ENCODE assay signal across 9 mouse cellular contexts in genomic region chr13:59143141-59143744, GRCm38 (mm10).
A peak's percentile ranks its signal among the peaks of the same experiment; 100 is the strongest.
DNase-seq lines count a peak whose midpoint lies in the region.
"Had no signal": no experiment of that assay in that cellular context is flagged by ENCODE, and none has a peak within 500 bp of the region (broad histone marks: within the 10 kb centered on the region; RNA-seq: fewer than 3 reads in every experiment).

No protein-coding gene starts in this region.

- intact Hi-C loops in left cerebral cortex, postnatal 14 days (cut with DNase I), result loop anchor here (5.0 kb wide), 1 partner anchor 61 kb away; no protein-coding TSS in a partner anchor

- peak; percentile 19 for DNase-seq in adrenal gland, postnatal 10 days
- no peak for DNase-seq in adrenal gland, adult 8-10 months
- peak; percentile 34 to 46 for DNase-seq in right cerebral cortex, postnatal 36 days (ENCODE audit: low spot score in 2 of 2)
- DNase-seq in right cerebral cortex, adult 2 months (ENCODE audit: low spot score in 2 of 2), result no peak
- peak; percentile 46 to 60 for DNase-seq in left cerebral cortex, postnatal 14 days (ENCODE audit: low spot score in 2 of 2)
- DNase-seq in ovary, postnatal 36 days (ENCODE audit: low spot score), result no peak
- DNase-seq in MN1 (ENCODE audit: low spot score), result no peak
- no peak for DNase-seq in spleen, postnatal 14 days (ENCODE audit: low spot score in 2 of 2)
- DNase-seq: lung, embryonic 14.5 days had no signal

Comparison
In these comparisons a context has a peak if more than half of its experiments do, and no peak if none do; other contexts are left out.
1. DNase-seq: peak in adrenal gland, postnatal 10 days (single experiment), right cerebral cortex, postnatal 36 days (2 of 2) and left cerebral cortex, postnatal 14 days (2 of 2); none in adrenal gland, adult 8-10 months (single experiment), right cerebral cortex, adult 2 months (0 of 2), ovary, postnatal 36 days (single experiment), MN1 (single experiment) and spleen, postnatal 14 days (0 of 2).